Mouse (Mus musculus) bone marrow, adult 2 months (tissue): Measurements from ENCODE around the gene Trub1. TPM values are rescaled to one million over a fixed set of nuclear protein-coding genes. Genes with fewer than 3 reads are reported as not detected.

Experiments used
- H3K27ac ChIP-seq: fragments of 200-500 bp; 2 replicates; pipeline ENCODE4 v1.5.1; 2012; ENCODE audit warnings: low read depth, mild to moderate bottlenecking, control low read depth, inconsistent platforms, low read length; ENCODE audit not compliant: control insufficient read depth, poor library complexity, insufficient read depth
- H3K4me1 ChIP-seq: fragments of 200-500 bp; 2 replicates; pipeline ENCODE4 v1.6.1; 2011; ENCODE audit warnings: low read length; ENCODE audit not compliant: control insufficient read depth, insufficient read depth
- H3K4me3 ChIP-seq: fragments of 200-500 bp; replicated peaks from 2 replicates; pipeline ENCODE3; 2011; ENCODE audit warnings: mild to moderate bottlenecking, low read depth, low read length, control low read depth; ENCODE audit not compliant: control insufficient read depth
- CTCF ChIP-seq: fragments of 200-500 bp; IDR thresholded peaks from 2 replicates; pipeline ENCODE4 v1.5.1; 2011; ENCODE audit warnings: low read length, control low read depth; ENCODE audit not compliant: control insufficient read depth, insufficient read depth
- POLR2A ChIP-seq: fragments of 200-500 bp; IDR thresholded peaks from 2 replicates; pipeline ENCODE4 v1.6.1; 2011; ENCODE audit warnings: low read depth, mild to moderate bottlenecking, control low read depth, low read length, borderline replicate concordance; ENCODE audit not compliant: control insufficient read depth
- WGBS: fragments of 180-500 bp; shearing (Covaris S2); methylation state at CpG from one replicate; pipeline ENCODE4 v1.1.7; 2018; 5-methylcytosine and 5-hydroxymethylcytosine counted together
- polyA plus RNA-seq: library from polyadenylated mRNA; stranded (reverse); fragments of >200 nt; gene quantifications from 2 replicates; pipeline ENCODE4 v1.2.4, GENCODE M21; 2011; ENCODE audit warnings: low replicate concordance; ENCODE audit not compliant: missing spikeins, insufficient read depth, insufficient read length

The Trub1 gene
- polyA plus RNA-seq, 1 experiment, result 8.4 TPM

DNA sequence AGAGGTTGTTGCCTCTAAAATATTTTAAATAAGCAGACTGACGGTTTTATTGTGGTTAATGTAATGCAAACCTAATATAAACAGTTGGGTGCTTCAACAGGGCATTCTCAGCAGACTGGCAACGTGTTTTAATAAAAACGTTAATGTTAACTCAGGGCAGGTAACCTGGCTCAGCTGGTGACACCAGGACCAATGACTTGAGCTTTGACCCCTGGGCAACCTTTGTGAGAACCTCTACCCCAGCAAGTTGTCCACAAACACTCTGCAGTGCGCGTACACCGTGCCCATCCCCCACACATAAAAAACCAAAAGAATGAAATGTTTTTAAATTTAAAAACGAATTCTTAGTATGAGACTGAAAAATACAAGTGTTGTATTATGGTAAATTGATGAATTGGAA, 36.8 kb downstream of the Trub1 start:
- no peak overlapping the region for H3K27ac ChIP-seq
- H3K4me1 ChIP-seq, result no peaks in the 10 kb centered on the region
- 83% methylated on average over 7 of the region's 7 CpGs for WGBS
- TF ChIP-seq CTCF (no peak), POLR2A (no peak)
- H3K4me3 ChIP-seq, result no peak overlapping the region

DNA sequence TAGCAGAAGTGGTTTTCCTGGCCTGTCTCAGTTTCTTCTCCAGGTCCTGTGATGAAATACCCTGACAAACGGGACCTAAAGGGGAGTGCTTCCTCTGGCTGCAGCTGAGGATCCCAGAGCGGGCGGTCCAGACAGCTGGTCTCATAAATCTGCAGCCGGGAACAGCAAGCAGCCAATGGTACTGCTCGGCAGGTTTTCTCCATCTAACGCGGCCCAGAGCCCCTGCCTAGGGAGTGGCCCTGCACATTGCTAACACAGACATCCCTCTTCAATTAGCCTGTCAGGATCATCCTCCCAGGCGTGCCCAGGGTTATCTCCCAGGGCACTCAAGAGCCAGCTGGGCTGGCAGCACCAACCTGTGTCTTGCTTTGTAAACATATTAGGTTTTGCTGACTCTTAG, 38.3 kb downstream of the Trub1 start:
- Histone ChIP-seq H3K4me1 (no peaks in the 10 kb centered on the region), H3K27ac (no peak overlapping the region), H3K4me3 (no peak overlapping the region)
- WGBS, result 73% methylated on average over 8 of the region's 8 CpGs
- TF ChIP-seq CTCF (no peak), POLR2A (no peak)

DNA sequence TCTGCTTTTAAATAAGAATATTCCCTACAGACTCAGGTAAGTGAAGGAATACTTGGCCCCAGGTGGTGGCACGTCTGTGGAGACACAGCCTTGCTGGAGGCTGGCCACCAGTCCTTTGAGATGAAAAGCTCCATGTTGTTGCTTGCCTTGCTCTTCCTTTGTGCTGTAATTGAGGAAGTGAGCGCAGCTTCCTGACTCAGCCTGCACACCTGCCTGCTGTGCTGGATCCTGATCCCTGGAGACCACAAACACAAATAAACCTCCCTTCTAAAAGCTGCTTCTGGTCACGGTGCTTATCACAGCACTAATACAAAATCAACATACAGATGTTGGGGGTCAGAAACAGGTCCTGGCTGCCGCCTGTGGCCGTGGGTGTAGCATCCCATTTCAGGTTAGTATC, 41.3 kb downstream of the Trub1 start:
- Histone ChIP-seq H3K4me3 (no peak overlapping the region), H3K4me1 (no peaks in the 10 kb centered on the region), H3K27ac (no peak overlapping the region)
- TF ChIP-seq CTCF (no peak), POLR2A (no peak)
- 66% methylated on average over 5 of the region's 5 CpGs for WGBS

DNA sequence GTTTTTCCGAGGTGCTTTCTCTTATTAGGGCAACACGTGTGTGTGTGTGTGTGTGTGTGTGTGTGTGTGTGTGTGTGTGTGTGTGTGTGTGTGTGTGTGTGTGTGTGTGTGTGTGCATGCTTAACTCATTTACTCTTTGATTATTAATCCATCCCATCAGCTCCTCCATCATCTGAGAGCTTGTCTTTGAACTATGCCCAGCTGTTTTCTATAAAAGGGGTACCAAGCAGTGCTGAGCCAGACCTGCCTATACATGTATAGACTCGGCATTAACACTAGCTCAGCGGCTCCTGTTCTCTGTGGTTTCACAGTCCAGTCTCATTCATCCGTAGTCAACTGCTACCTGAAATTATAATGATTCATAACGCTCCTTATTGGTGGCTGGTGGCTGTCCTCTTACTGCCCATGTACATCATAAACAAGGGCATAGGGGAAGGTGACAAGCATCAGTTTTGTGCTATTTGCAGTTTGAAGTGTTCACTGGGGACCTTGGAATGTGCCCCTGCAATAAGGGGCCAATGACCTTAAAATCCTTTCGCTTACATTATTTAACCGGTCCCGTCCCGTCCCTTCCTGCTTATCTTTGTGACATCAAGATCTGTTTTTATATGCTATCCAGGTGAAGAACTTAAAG, 45.5 kb downstream of the Trub1 start:
- WGBS, result 83% methylated on average over 10 of the region's 10 CpGs
- no peak overlapping the region for H3K27ac ChIP-seq
- H3K4me3 ChIP-seq, result no peak overlapping the region
- H3K4me1 ChIP-seq, result no peaks in the 10 kb centered on the region
- TF ChIP-seq CTCF (no peak), POLR2A (no peak)

DNA sequence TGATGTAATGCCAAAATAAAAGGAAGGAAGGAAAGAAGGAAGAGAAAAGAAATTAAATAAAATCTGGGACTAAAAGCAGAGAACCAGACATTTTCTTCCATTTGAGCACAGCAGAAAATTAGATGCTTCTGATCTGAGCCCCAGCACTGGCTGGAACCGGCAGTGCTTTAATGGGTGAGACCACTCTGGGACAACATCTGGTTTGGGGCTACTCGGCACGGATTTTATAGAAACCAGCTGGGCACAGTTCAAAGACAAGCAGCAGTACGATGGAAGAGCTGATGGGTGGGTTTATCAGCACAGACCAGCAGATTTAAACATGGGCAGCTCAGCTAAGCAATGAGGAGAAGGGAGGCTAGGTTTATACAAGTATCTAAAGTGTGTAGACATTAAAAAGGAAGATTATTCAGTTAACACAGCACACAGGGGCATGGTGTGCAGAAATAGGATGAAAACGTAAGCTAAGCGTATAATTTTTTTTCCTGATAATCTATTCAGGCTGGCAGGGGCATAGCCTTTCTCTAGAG, 46.2 kb downstream of the Trub1 start:
- Histone ChIP-seq H3K27ac (no peak overlapping the region), H3K4me3 (no peak overlapping the region), H3K4me1 (no peaks in the 10 kb centered on the region)
- 80% methylated on average over 6 of the region's 6 CpGs for WGBS
- TF ChIP-seq CTCF, result no peak

DNA sequence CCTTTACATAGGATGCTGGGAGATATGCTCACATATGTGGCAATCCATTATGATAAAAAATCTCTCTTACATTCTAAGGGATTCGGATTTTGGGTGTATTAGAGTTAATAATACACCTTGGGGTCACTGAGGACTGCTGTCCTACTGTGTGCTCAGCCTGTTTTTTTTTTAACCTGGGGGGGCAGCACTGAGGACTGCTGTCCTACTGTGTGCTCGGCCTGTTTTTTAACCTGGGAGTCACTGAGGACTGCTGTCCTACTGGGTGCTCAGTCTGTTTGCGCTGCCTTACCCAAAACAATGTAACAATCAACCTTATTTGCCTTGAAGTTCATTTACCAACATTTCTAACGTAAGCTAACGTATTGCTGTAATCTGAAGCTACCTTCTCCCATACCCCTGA, 47.5 kb downstream of the Trub1 start:
- H3K27ac ChIP-seq, result no peak overlapping the region
- 86% methylated on average over 5 of the region's 5 CpGs for WGBS
- TF ChIP-seq CTCF (no peak), POLR2A (no peak)
- H3K4me3 ChIP-seq, result no peak overlapping the region
- H3K4me1 ChIP-seq, result no peaks in the 10 kb centered on the region

DNA sequence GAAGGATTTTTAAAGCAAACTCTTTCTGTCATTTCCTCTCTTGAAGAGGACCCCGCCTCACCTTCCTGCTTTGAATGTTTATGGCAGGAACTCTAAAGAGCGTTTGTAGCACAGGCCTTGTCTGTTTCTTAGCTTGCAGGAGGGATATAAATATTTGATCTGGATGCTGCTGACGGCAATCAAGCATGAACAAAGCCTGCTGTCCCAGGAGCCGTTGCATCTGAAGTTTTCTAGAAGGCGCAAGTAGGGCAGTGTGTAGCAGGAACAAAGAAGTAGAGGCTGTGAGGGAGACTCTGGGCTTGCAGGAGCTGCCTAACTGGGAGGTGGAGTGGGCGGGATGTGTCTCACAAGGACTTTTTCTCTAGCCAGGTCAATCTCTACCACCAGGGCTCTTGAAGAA, 50.4 kb downstream of the Trub1 start:
- H3K4me1 ChIP-seq, result no peaks in the 10 kb centered on the region
- no peak overlapping the region for H3K4me3 ChIP-seq
- TF ChIP-seq POLR2A (no peak), CTCF (no peak)
- no peak overlapping the region for H3K27ac ChIP-seq
- WGBS, result 75% methylated on average over 6 of the region's 6 CpGs

DNA sequence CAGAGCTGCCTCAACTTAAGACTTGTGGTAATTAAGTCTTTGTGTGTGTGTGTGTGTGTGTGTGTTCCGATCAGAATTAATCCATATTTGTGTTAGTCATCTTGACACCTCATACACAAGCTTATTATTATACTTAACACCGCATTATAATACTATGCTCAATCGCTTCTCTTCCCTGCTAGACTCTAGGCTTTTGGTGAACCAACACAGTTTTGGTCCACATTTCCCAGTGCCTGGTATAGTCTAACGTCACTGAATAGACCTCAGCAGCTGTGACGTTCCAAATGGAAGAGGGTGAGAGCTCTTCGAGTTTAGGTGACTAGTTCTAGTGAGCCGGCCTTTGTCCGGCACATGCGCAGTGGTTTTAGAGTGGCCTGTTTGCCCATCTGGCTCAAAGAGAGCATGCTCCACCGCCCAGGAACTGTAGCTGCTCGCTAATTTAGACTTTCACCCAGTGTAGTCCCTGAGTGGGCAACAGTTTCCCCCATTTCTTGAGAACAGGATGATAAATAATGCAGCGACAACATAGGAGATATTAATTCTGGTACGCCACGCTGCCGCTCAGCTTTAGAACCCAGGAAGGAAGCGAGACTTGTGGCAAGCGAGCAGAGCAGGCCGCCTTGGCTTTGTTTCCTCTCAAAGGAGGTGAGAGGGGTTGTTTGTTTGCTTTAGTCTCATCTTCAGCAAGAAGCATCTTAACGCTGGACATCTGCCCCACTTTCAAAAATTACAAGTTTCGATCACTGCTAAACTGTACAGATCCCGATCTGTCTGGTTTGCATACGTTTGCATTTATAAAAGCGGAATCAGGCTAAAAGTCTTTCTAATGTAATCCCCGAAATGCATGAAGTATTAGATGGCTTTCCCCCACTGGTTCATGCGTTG, 52.6 kb downstream of the Trub1 start:
- no peak for TF ChIP-seq CTCF
- no peak for TF ChIP-seq POLR2A
- WGBS, result 78% methylated on average over 25 of the region's 25 CpGs
- H3K4me1 ChIP-seq, result no peaks in the 10 kb centered on the region
- no peak overlapping the region for H3K27ac ChIP-seq
- H3K4me3 ChIP-seq, result no peak overlapping the region
